Mouse (Mus musculus): ENCODE results near the gene Abhd5. TPM values are rescaled to one million over a fixed set of nuclear protein-coding genes. Genes with fewer than 3 reads are reported as not detected.

Gene Abhd5
- polyA plus RNA-seq, 1 experiment from 2014 or later: 23.4 TPM

DNA sequence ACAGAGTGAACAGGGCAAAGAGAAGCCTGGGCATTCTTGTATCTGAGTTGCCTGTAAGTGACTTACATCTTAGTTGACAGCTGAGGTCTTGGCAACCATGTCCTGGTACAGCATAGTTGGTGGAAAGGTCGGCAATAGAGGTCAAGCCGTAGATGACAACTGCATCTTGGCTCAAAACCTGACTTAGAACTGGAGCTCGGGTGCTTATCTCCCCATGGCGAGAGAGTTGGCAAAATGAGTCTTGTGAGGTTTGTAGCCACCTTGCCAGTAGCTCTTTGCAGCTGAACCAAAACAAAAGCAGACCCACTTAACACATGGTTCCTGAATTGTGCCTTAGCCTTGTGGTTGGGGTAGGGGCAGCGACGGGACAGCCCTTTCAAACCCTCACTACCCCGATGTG lies 8.0 kb upstream of the Abhd5 start:
- Histone ChIP-seq H3K27ac (ENCODE audit: low read depth, low read length) (no peak overlapping the region), H3K9ac (replicated peaks; ENCODE audit: low read depth, low read length) (no peak overlapping the region), H3K27me3 (ENCODE audit: control insufficient read depth, insufficient read depth, low read length) (no peaks in the 10 kb centered on the region), H3K9me3 (ENCODE audit: control insufficient read depth, low read length) (no peaks in the 10 kb centered on the region), H3K4me1 (ENCODE audit: control insufficient read depth, insufficient read depth, low read length) (no peaks in the 10 kb centered on the region), H3K4me3 (ENCODE audit: low read depth, low read length) (no peak overlapping the region), H3K4me2 (ENCODE audit: low read depth, low read length) (no peak overlapping the region), H3K36me3 (ENCODE audit: control insufficient read depth, insufficient read depth, low read length) (no peaks in the 10 kb centered on the region)
- WGBS: 95% methylated on average over 7 of the region's 7 CpGs
- ATAC-seq (ENCODE audit: low read depth): no peak

DNA sequence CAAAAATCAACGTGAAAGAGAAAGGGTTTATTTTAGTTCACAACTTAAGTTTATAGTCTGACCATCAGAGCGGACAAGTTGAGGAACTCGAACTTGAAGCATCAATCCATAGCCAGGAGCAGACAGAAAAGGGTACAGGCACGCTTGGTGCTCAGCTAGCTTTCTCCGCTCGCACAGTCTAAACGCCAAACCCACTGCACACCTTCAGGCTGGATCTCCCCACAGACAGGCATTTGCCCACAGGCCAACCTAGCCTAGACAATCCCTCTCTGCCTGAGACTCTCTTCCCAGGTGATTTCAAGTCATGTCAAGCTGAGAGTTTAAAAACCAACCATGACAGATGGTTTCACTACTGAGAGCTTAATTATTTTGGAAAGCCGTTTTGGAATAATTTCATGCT lies 6.8 kb upstream of the Abhd5 start:
- ATAC-seq (ENCODE audit: low read depth): no peak
- Histone ChIP-seq H3K27ac (ENCODE audit: low read depth, low read length) (no peak overlapping the region), H3K27me3 (ENCODE audit: control insufficient read depth, insufficient read depth, low read length) (no peaks in the 10 kb centered on the region), H3K9me3 (ENCODE audit: control insufficient read depth, low read length) (no peaks in the 10 kb centered on the region), H3K4me2 (ENCODE audit: low read depth, low read length) (no peak overlapping the region), H3K36me3 (ENCODE audit: control insufficient read depth, insufficient read depth, low read length) (no peaks in the 10 kb centered on the region), H3K4me3 (ENCODE audit: low read depth, low read length) (no peak overlapping the region), H3K4me1 (ENCODE audit: control insufficient read depth, insufficient read depth, low read length) (no peaks in the 10 kb centered on the region), H3K9ac (replicated peaks; ENCODE audit: low read depth, low read length) (no peak overlapping the region)
- 85% methylated on average over 8 of the region's 8 CpGs for WGBS

DNA sequence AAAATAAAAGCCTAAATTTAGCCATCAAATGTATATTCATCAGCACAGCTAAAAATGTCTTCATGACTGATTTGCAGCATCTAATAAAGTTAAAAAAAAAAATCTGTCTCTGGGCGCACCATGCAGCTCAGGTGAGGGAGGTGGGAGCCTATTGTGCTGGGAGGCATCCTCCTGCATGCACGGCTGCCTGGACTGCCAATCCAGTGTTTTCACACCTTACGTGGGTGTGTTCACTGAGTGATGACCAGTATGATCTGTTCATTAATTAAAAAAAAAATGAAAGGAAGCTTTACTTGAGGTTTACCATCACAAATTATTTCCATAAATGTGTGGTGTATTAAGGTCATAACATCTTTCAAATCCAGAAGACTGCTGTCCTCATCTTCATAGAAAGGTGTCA lies 6.1 kb upstream of the Abhd5 start:
- no peaks in the 10 kb centered on the region for H3K9me3 ChIP-seq (ENCODE audit: control insufficient read depth, low read length)
- H3K9ac ChIP-seq (replicated peaks; ENCODE audit: low read depth, low read length): no peak overlapping the region
- H3K36me3 ChIP-seq (ENCODE audit: control insufficient read depth, insufficient read depth, low read length): no peaks in the 10 kb centered on the region
- no peak overlapping the region for H3K4me2 ChIP-seq (ENCODE audit: low read depth, low read length)
- H3K27ac ChIP-seq (ENCODE audit: low read depth, low read length): no peak overlapping the region
- no peak overlapping the region for H3K4me3 ChIP-seq (ENCODE audit: low read depth, low read length)
- H3K27me3 ChIP-seq (ENCODE audit: control insufficient read depth, insufficient read depth, low read length): no peaks in the 10 kb centered on the region
- H3K4me1 ChIP-seq (ENCODE audit: control insufficient read depth, insufficient read depth, low read length): no peaks in the 10 kb centered on the region
- ATAC-seq (ENCODE audit: low read depth): no peak
- WGBS: 84% methylated on average over 3 of the region's 3 CpGs

DNA sequence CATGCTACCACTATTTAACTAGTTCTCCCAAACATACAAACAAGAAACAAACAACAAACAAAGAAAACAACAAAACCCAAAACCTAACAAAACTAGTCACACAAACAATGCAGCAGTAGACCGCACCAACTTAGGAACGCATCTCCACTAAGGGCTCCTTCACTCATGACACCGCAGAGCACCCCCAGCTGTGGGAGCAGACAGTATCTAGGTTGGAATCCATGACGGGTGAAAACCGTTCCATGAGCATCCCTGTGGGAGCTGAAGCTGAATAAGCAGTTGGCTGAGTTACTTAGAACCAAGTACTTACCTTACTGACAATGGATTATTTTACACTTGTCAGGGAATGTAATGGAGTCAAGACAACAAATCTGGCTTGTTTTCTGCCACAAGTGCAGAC lies 5.3 kb upstream of the Abhd5 start:
- H3K36me3 ChIP-seq (ENCODE audit: control insufficient read depth, insufficient read depth, low read length): no peaks in the 10 kb centered on the region
- H3K27ac ChIP-seq (ENCODE audit: low read depth, low read length): no peak overlapping the region
- no peak overlapping the region for H3K9ac ChIP-seq (replicated peaks; ENCODE audit: low read depth, low read length)
- no peak for ATAC-seq (ENCODE audit: low read depth)
- no peaks in the 10 kb centered on the region for H3K27me3 ChIP-seq (ENCODE audit: control insufficient read depth, insufficient read depth, low read length)
- no peaks in the 10 kb centered on the region for H3K9me3 ChIP-seq (ENCODE audit: control insufficient read depth, low read length)
- 84% methylated on average over 5 of the region's 5 CpGs for WGBS
- H3K4me1 ChIP-seq (ENCODE audit: control insufficient read depth, insufficient read depth, low read length): no peaks in the 10 kb centered on the region
- H3K4me3 ChIP-seq (ENCODE audit: low read depth, low read length): no peak overlapping the region
- H3K4me2 ChIP-seq (ENCODE audit: low read depth, low read length): no peak overlapping the region

DNA sequence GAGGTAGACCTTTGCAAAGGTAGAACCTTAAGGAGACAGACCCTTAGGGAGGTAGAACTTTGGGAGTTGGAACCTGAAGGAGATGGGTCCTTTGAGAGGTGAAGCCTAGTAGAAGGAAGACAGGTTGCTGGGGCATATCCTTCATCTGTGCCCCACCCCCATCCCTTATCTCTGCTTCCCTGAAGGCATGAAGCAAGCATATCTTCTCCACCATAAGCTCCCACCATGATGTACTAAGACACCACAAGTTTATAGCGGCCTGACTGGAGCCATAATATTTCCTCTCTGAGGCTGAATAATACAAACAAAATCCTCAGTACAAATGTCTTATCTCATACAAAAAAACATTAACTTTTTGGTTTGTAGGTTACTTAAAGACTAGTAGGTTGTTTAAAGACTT lies 3.5 kb upstream of the Abhd5 start:
- Histone ChIP-seq H3K9ac (replicated peaks; ENCODE audit: low read depth, low read length) (no peak overlapping the region), H3K36me3 (ENCODE audit: control insufficient read depth, insufficient read depth, low read length) (no peaks in the 10 kb centered on the region), H3K4me2 (ENCODE audit: low read depth, low read length) (no peak overlapping the region), H3K4me3 (ENCODE audit: low read depth, low read length) (no peak overlapping the region), H3K27ac (ENCODE audit: low read depth, low read length) (no peak overlapping the region), H3K4me1 (ENCODE audit: control insufficient read depth, insufficient read depth, low read length) (no peaks in the 10 kb centered on the region), H3K27me3 (ENCODE audit: control insufficient read depth, insufficient read depth, low read length) (no peaks in the 10 kb centered on the region), H3K9me3 (ENCODE audit: control insufficient read depth, low read length) (no peaks in the 10 kb centered on the region)
- WGBS: 94% methylated on average over 1 of the region's 1 CpGs
- ATAC-seq (ENCODE audit: low read depth): no peak

DNA sequence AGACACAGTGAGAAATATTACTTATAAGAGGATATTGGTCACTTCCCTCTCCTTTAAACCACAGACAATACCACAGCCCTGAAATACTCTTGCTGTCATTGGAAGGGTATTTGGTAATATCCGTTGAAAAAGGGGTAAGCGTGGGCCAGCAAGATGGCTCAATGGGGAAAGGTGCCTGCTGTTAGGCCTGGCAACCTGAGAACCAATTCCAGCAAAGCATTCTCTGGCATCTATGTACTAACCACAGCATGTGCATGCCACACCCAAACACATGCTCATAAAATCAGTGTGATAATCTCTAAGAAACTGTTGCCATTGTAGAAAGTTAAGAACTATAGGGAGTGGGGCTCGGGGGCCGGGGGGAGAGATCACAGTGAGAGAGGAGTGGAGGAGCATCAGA lies 2.1 kb upstream of the Abhd5 start:
- Histone ChIP-seq H3K9ac (replicated peaks; ENCODE audit: low read depth, low read length) (no peak overlapping the region), H3K36me3 (ENCODE audit: control insufficient read depth, insufficient read depth, low read length) (no peaks in the 10 kb centered on the region), H3K27ac (ENCODE audit: low read depth, low read length) (no peak overlapping the region), H3K9me3 (ENCODE audit: control insufficient read depth, low read length) (no peaks in the 10 kb centered on the region), H3K4me2 (ENCODE audit: low read depth, low read length) (no peak overlapping the region), H3K4me3 (ENCODE audit: low read depth, low read length) (no peak overlapping the region), H3K4me1 (ENCODE audit: control insufficient read depth, insufficient read depth, low read length) (no peaks in the 10 kb centered on the region), H3K27me3 (ENCODE audit: control insufficient read depth, insufficient read depth, low read length) (no peaks in the 10 kb centered on the region)
- ATAC-seq (ENCODE audit: low read depth): no peak
- WGBS: 92% methylated on average over 4 of the region's 4 CpGs

DNA sequence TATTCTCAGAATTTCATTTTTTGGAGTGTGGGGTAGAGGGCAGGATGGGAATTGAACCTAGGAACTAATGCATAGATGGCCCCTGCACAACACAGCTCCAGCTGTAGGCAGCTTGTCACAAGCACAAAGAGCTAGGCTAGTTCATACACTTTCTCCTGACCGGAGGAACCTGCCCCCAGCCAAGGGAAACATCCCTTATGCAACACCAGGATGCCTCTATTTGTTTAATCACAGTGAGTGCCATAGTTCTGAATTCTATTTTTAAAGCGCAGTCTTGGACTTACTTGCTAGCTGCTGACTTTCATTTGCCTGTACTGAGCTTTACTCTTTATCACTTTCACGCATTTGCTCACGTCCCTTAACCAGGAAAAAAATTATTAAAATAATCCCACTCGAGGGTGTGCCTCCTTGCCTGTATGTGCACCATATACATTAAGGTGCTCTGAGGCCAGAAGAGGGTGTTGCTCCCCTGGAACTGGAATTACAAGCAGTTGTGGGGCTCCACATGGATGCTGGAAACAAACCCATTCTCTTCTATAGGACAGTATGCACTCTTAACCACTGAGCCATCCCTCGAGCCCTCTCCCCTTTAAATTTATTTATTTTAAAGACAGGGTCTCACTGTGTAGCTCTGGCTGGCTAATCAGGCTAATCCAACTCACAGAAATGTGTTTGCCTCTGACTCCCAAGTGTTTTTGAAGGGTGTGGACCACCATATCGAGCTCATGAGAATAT lies 845 bp upstream of the Abhd5 start:
- Histone ChIP-seq H3K36me3 (ENCODE audit: control insufficient read depth, insufficient read depth, low read length) (no peaks in the 10 kb centered on the region), H3K4me1 (ENCODE audit: control insufficient read depth, insufficient read depth, low read length) (no peaks in the 10 kb centered on the region), H3K4me3 (ENCODE audit: low read depth, low read length) (no peak overlapping the region; the same call in 1 of the 2 replicates), H3K9me3 (ENCODE audit: control insufficient read depth, low read length) (no peaks in the 10 kb centered on the region), H3K27me3 (ENCODE audit: control insufficient read depth, insufficient read depth, low read length) (no peaks in the 10 kb centered on the region), H3K4me2 (ENCODE audit: low read depth, low read length) (peak overlapping the region; percentile 58), H3K9ac (replicated peaks; ENCODE audit: low read depth, low read length) (peak overlapping the region; percentile 68; the same call in 1 of the 2 replicates), H3K27ac (ENCODE audit: low read depth, low read length) (no peak overlapping the region)
- WGBS: 79% methylated on average over 7 of the region's 7 CpGs
- ATAC-seq (ENCODE audit: low read depth): no peak

DNA sequence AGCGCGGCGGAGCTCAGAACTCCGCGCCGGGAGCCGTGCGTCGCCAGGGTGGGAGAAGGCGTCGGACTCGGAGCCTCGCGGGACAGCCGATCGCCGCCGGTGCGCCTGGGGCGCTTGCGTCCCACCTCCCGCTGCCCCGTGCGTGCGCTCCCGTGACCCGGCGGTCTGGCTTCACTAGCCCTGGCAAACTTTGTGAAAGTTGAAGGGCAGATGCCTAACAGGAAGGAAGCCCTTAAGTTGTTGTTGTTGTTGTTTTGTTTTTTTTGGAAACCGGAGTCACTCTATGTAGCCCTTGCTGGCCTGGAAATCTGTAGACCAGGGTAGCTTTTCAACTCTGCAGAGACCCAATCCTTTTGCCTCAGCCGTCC lies 601 bp downstream of the Abhd5 start:
- Histone ChIP-seq H3K4me3 (ENCODE audit: low read depth, low read length) (peak overlapping the region; percentile 71), H3K27me3 (ENCODE audit: control insufficient read depth, insufficient read depth, low read length) (no peaks in the 10 kb centered on the region), H3K9ac (replicated peaks; ENCODE audit: low read depth, low read length) (peak overlapping the region; percentile 68), H3K9me3 (ENCODE audit: control insufficient read depth, low read length) (no peaks in the 10 kb centered on the region), H3K36me3 (ENCODE audit: control insufficient read depth, insufficient read depth, low read length) (no peaks in the 10 kb centered on the region), H3K27ac (ENCODE audit: low read depth, low read length) (peak overlapping the region; percentile 57), H3K4me1 (ENCODE audit: control insufficient read depth, insufficient read depth, low read length) (no peaks in the 10 kb centered on the region), H3K4me2 (ENCODE audit: low read depth, low read length) (peak overlapping the region; percentile 58)
- under 1% methylated on average over 30 of the region's 30 CpGs for WGBS
- peak; percentile 53 for ATAC-seq (ENCODE audit: low read depth)

DNA sequence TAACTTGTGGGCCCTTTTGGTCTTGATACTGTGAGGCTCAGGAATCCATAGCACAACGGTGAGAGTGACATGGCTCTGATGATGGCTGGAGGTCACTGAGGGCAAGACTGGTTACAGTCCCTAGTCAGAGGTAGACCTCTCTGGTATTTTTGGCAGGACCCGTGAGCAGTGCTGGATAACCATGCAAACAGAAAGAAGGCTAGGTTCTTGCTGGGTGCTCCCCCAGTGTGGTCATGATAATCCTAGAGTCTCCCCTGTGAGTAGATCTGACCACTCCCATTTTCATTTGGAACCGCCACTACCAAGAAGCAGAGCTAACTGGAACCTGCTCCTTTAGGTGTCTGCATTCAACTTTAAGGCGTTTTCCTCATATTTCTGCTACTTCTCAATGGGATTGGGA lies 1.5 kb downstream of the Abhd5 start:
- Histone ChIP-seq H3K4me1 (ENCODE audit: control insufficient read depth, insufficient read depth, low read length) (no peaks in the 10 kb centered on the region), H3K9me3 (ENCODE audit: control insufficient read depth, low read length) (no peaks in the 10 kb centered on the region), H3K9ac (replicated peaks; ENCODE audit: low read depth, low read length) (no peak overlapping the region), H3K27me3 (ENCODE audit: control insufficient read depth, insufficient read depth, low read length) (no peaks in the 10 kb centered on the region), H3K4me2 (ENCODE audit: low read depth, low read length) (no peak overlapping the region), H3K27ac (ENCODE audit: low read depth, low read length) (no peak overlapping the region), H3K36me3 (ENCODE audit: control insufficient read depth, insufficient read depth, low read length) (no peaks in the 10 kb centered on the region), H3K4me3 (ENCODE audit: low read depth, low read length) (no peak overlapping the region)
- ATAC-seq (ENCODE audit: low read depth): no peak
- 90% methylated on average over 4 of the region's 4 CpGs for WGBS

Data from neural tube, embryonic 14.5 days (tissue).